Mouse (Mus musculus): ENCODE results near the gene Olfr411. TPM values are rescaled to one million over a fixed set of nuclear protein-coding genes. Genes with fewer than 3 reads are reported as not detected.

Gene Olfr411
- polyA plus RNA-seq, 1 experiment from 2014 or later, result not detected

GRCm38 (mm10) chr11:74387203-74387602 lies 34.8 kb upstream of the Olfr411 start:
- Histone ChIP-seq H3K4me2 (ENCODE audit: low read depth, low read length) (no peak overlapping the region), H3K36me3 (replicated peaks; ENCODE audit: insufficient read depth, low read length) (no peaks in the 10 kb centered on the region), H3K9me3 (ENCODE audit: low read length) (no peaks in the 10 kb centered on the region), H3K9ac (replicated peaks) (no peak overlapping the region), H3K27me3 (ENCODE audit: insufficient read depth, low read length) (no peaks in the 10 kb centered on the region), H3K4me3 (ENCODE audit: low read depth, low read length) (no peak overlapping the region), H3K4me1 (ENCODE audit: insufficient read depth) (0 out of 2 replicates have a peak, but pooled peaks cover 3% of the 10 kb centered on the region), H3K27ac (ENCODE audit: low read depth) (no peak overlapping the region)
- 67% methylated on average over 5 of the region's 5 CpGs for WGBS (ENCODE audit: insufficient replicate concordance)
- no peak for DNase-seq
- no peak for TF ChIP-seq EP300 (IDR thresholded peaks at IDR 0.05; ENCODE audit: low read depth)
- TF ChIP-seq CTCF (IDR thresholded peaks at IDR 0.05; ENCODE audit: low read depth), result no peak
- ATAC-seq, result no peak

- Histone ChIP-seq H3K9me3 (ENCODE audit: low read length) (no peaks in the 10 kb centered on the region), H3K36me3 (replicated peaks; ENCODE audit: insufficient read depth, low read length) (no peaks in the 10 kb centered on the region), H3K9ac (replicated peaks) (no peak overlapping the region), H3K27me3 (ENCODE audit: insufficient read depth, low read length) (no peaks in the 10 kb centered on the region), H3K4me2 (ENCODE audit: low read depth, low read length) (no peak overlapping the region), H3K4me1 (ENCODE audit: insufficient read depth) (0 out of 2 replicates have a peak, but pooled peaks cover 3% of the 10 kb centered on the region), H3K4me3 (ENCODE audit: low read depth, low read length) (no peak overlapping the region), H3K27ac (ENCODE audit: low read depth) (no peak overlapping the region)
- DNase-seq, result no peak
- no peak for TF ChIP-seq EP300 (IDR thresholded peaks at IDR 0.05; ENCODE audit: low read depth)
- no peak for TF ChIP-seq CTCF (IDR thresholded peaks at IDR 0.05; ENCODE audit: low read depth)
- no peak for ATAC-seq
- WGBS (ENCODE audit: insufficient replicate concordance), result 66% methylated on average over 9 of the region's 9 CpGs
Observed at GRCm38 (mm10) chr11:74385674-74386073, 33.2 kb upstream of the Olfr411 start.

GRCm38 (mm10) chr11:74379166-74379873 lies 26.9 kb upstream of the Olfr411 start:
- TF ChIP-seq EP300 (IDR thresholded peaks at IDR 0.05; ENCODE audit: low read depth), result no peak
- TF ChIP-seq CTCF (IDR thresholded peaks at IDR 0.05; ENCODE audit: low read depth), result no peak
- DNase-seq, result peak; percentile 11
- WGBS (ENCODE audit: insufficient replicate concordance), result 48% methylated on average over 4 of the region's 4 CpGs
- Histone ChIP-seq H3K4me2 (ENCODE audit: low read depth, low read length) (no peak overlapping the region), H3K36me3 (replicated peaks; ENCODE audit: insufficient read depth, low read length) (no peaks in the 10 kb centered on the region), H3K9me3 (ENCODE audit: low read length) (no peaks in the 10 kb centered on the region), H3K27me3 (ENCODE audit: insufficient read depth, low read length) (no peaks in the 10 kb centered on the region), H3K27ac (ENCODE audit: low read depth) (no peak overlapping the region), H3K4me3 (ENCODE audit: low read depth, low read length) (no peak overlapping the region), H3K4me1 (ENCODE audit: insufficient read depth) (no peaks in the 10 kb centered on the region), H3K9ac (replicated peaks) (no peak overlapping the region)
- no peak for ATAC-seq

- H3K27me3 ChIP-seq (ENCODE audit: insufficient read depth, low read length), result no peaks in the 10 kb centered on the region
- H3K4me3 ChIP-seq (ENCODE audit: low read depth, low read length), result no peak overlapping the region
- no peak overlapping the region for H3K4me2 ChIP-seq (ENCODE audit: low read depth, low read length)
- H3K4me1 ChIP-seq (ENCODE audit: insufficient read depth), result no peaks in the 10 kb centered on the region
- 82% methylated on average over 3 of the region's 3 CpGs for WGBS (ENCODE audit: insufficient replicate concordance)
- peak; percentile 78 for TF ChIP-seq CTCF (IDR thresholded peaks at IDR 0.05; ENCODE audit: low read depth)
- TF ChIP-seq EP300 (IDR thresholded peaks at IDR 0.05; ENCODE audit: low read depth), result no peak
- DNase-seq, result peak; percentile 49
- no peak overlapping the region for H3K27ac ChIP-seq (ENCODE audit: low read depth)
- no peak overlapping the region for H3K9ac ChIP-seq (replicated peaks)
- no peaks in the 10 kb centered on the region for H3K9me3 ChIP-seq (ENCODE audit: low read length)
- no peak for ATAC-seq
- no peaks in the 10 kb centered on the region for H3K36me3 ChIP-seq (replicated peaks; ENCODE audit: insufficient read depth, low read length)
Observed at GRCm38 (mm10) chr11:74376847-74377246, 24.4 kb upstream of the Olfr411 start.

- H3K27ac ChIP-seq (ENCODE audit: low read depth), result no peak overlapping the region
- H3K9me3 ChIP-seq (ENCODE audit: low read length), result no peaks in the 10 kb centered on the region
- H3K36me3 ChIP-seq (replicated peaks; ENCODE audit: insufficient read depth, low read length), result no peaks in the 10 kb centered on the region
- H3K9ac ChIP-seq (replicated peaks), result no peak overlapping the region
- 11% methylated on average over 22 of the region's 22 CpGs for WGBS (ENCODE audit: insufficient replicate concordance)
- peaks cover 5% of the 10 kb centered on the region for H3K27me3 ChIP-seq (ENCODE audit: insufficient read depth, low read length)
- peak; percentile 77 for DNase-seq
- no peaks in the 10 kb centered on the region for H3K4me1 ChIP-seq (ENCODE audit: insufficient read depth)
- no peak overlapping the region for H3K4me3 ChIP-seq (ENCODE audit: low read depth, low read length)
- H3K4me2 ChIP-seq (ENCODE audit: low read depth, low read length), result no peak overlapping the region
- TF ChIP-seq CTCF (IDR thresholded peaks at IDR 0.05; ENCODE audit: low read depth) (peak; percentile 84), EP300 (IDR thresholded peaks at IDR 0.05; ENCODE audit: low read depth) (no peak)
- no peak for ATAC-seq
Observed at GRCm38 (mm10) chr11:74371393-74372100, 19.1 kb upstream of the Olfr411 start.

- no peak for DNase-seq
- Histone ChIP-seq H3K9me3 (ENCODE audit: low read length) (peaks cover 4% of the 10 kb centered on the region; the same call in 1 of the 2 replicates), H3K9ac (replicated peaks) (no peak within 1 kb of the TSS), H3K4me2 (ENCODE audit: low read depth, low read length) (no peak within 1 kb of the TSS), H3K4me1 (ENCODE audit: insufficient read depth) (no peaks in the 10 kb centered on the region), H3K27ac (ENCODE audit: low read depth) (no peak within 1 kb of the TSS), H3K27me3 (ENCODE audit: insufficient read depth, low read length) (no peaks in the 10 kb centered on the region), H3K4me3 (ENCODE audit: low read depth, low read length) (no peak within 1 kb of the TSS), H3K36me3 (replicated peaks; ENCODE audit: insufficient read depth, low read length) (no peaks in the 10 kb centered on the region)
- WGBS (ENCODE audit: insufficient replicate concordance), result 82% methylated on average over 1 of the region's 1 CpGs
- TF ChIP-seq CTCF (IDR thresholded peaks at IDR 0.05; ENCODE audit: low read depth) (no peak), EP300 (IDR thresholded peaks at IDR 0.05; ENCODE audit: low read depth) (no peak)
- no peak for ATAC-seq
Observed at GRCm38 (mm10) chr11:74361769-74362168, 9.3 kb upstream of the Olfr411 start, which contains the start of gene Olfr412. Gene Olfr412, plus strand, starts transcription at chr11:74362069.
